Mouse (Mus musculus): ENCODE measurements around the gene Fos.

DNA sequence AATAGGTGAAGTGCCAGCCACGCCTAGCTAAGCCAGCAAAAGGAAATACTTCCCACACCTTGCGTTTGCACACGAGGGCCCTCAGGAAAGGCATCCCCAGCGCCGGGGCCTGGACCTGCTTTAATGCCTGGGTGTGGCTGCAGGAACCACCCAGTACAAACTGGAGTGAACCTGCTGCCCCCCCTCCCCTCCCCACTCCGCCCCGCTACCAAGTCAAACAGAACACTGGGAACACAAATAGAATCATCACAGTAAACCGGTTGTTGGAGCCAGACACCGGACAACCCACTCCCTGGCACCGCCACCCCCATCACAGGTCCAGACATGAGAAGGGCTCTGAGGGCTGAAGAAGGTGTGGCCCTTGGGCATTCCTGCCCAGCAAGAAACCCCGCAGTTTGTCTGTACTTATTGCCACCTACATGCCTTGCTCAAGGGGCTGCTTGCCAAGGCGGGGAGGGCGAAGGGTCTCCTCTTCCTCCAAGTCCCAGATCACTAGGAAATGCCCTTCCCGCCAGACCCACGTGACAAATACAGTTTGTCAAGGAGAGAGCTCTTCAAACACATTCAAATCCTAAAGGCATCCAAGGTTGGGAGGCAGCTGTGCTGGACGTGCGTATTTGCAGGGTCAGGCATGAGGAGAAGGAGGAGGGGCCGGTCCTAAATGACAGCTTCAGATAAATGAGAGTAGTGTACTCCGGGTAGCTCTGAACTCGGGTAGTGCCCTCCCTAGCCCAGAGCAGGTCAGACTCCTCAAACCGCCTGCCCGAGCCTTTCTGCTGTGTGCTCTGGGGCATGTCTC is 21.8 kb upstream of the Fos start:
- TF ChIP-seq CTCF (IDR thresholded peaks at IDR 0.05; ENCODE audit: extremely low read depth, insufficient read length, insufficient replicate concordance, low read depth, low read length) = no peak
- no peak; the same call in 1 of the 2 replicates for TF ChIP-seq POLR2A (IDR thresholded peaks at IDR 0.05; ENCODE audit: low read depth, low read length)

All from small intestine, adult 2 months (tissue).